Mouse (Mus musculus): ENCODE data around the gene Polr2b. TPM values are rescaled to one million over a fixed set of nuclear protein-coding genes. Genes with fewer than 3 reads are reported as not detected.

Gene Polr2b
- total RNA-seq, 2 experiments from 2014 or later, result 37.2 to 88.7 TPM

DNA sequence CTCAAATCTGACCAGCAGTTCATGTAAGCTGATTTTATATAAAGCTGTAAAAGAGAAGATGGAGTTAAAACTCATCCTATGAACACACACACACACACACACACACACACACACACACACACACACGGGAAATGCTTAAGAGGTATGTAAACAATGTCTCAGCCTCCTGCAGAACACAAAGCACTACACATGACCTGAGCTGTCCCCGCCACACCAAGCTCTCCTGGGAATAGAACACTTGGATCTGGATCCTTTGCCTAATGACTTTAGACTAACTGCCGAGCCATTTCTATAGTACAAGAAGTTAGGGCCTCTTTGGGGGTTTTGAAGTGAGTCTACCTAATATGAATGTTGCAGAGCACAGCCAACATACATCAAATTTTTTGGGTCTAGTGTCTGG lies 52.2 kb downstream of the Polr2b start:
- DNase-seq (ENCODE audit: low spot score in 2 of 2), result no peak

DNA sequence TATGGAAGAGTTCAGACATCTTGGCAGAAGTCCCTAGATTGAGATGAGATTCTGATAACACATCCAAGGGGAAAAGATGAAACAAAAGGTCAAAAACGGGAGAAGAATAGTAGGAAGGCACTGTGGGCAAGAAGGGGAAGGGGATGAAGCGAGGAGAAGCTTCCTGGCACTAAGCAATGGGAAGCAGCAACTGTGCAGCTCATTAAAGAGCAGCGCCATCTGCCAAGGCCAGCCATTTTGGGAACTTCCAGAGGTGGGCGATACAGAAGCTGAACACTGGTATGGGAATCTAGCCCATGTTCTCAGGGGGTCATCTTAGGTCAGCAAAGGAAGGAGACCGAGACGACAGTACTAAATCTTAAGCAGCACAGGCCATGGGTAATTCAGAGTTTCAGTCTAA lies 53.7 kb downstream of the Polr2b start:
- no peak for DNase-seq (ENCODE audit: low spot score in 2 of 2)

DNA sequence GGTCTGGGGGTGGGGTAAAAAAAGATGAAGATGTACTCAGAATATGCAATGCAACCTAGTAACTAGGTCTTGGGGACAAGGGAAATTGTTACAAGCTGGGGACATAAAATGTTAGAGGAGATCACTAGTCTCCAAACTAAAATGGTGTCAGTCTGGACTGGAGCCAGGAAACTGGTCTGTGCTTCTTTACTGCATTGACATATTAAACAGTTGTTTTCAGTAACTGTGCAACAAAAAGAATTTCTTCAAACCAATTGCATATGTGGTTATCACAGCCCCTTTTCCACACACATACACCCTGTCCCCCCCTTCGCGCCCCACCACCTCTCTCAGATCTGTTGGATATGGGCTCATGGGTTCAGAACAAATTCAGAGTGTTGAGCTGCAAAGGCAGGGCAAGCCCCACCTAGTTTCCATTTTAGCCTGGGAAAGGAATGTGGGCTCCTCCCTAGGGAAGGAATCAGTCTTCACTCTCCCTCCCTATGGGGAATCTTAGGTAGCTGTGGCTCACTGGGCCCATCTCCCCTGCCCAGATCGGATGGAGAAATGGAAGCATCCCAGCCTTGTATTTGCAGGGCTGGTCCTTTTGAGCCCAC lies 54.6 kb downstream of the Polr2b start:
- DNase-seq (ENCODE audit: low spot score in 2 of 2), result no peak

DNA sequence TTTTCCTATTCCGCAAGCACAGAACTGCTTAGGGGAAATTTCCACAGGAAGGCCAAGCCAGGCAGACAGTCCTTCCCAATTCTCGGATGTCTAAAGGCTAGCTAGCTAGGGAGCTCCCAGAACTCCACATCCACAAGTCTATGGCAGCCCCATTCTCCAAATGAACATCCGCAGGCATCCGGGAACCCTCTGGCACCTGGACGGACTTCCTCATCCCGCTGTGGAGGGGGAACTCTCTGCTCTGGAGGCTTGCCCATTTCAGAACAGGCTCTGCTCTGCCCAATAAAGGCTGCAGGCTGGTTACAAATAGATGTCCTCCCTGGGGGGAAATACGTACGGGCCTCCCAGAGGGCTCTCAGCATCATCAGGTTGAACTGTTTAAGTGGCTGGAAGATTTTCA lies 56.4 kb downstream of the Polr2b start:
- DNase-seq (ENCODE audit: low spot score in 2 of 2), result no peak

DNA sequence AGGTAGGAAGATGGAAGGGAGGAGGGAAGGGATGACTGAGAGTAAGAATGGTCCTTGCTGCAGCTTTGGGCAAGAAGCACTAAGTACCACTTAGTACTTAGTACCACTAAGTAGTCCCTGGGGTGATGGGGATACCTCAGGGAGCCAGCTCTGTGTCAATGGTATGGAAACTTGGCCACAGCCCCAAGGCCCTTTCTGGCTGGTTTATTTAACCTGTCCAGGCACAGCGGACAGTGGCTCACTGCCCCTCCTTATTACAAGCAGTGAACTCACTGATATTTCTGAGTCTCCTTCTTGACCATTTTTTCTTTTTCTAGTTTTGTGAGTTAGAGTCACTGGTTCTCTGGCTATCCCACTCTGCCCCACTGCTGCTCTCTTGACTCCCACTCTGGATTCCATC lies 57.2 kb downstream of the Polr2b start:
- DNase-seq (ENCODE audit: low spot score in 2 of 2), result no peak

GRCm38 (mm10) chr5:77367682-77368081 lies 57.7 kb downstream of the Polr2b start:
- no peak for DNase-seq (ENCODE audit: low spot score in 2 of 2)

DNA sequence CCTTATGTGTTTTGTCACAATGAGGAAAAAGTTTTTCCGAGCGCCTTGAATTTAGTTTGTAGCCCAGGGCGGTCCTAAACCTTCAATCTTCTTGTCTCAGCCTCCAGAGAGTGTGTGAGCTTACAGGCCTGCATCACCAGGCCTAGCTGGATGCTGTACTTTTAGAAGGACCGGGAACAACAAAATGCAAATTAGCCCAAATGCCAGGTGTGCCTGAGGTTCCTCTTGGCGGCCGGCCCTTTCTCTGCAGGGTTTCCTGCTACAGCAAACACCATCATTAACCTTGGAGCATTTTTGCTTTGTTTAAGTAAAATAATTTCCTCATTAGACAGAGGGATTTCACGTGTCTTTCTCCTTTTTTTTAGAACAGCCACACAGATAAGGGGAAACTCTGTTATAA lies 58.2 kb downstream of the Polr2b start:
- DNase-seq (ENCODE audit: low spot score in 2 of 2), result no peak

DNA sequence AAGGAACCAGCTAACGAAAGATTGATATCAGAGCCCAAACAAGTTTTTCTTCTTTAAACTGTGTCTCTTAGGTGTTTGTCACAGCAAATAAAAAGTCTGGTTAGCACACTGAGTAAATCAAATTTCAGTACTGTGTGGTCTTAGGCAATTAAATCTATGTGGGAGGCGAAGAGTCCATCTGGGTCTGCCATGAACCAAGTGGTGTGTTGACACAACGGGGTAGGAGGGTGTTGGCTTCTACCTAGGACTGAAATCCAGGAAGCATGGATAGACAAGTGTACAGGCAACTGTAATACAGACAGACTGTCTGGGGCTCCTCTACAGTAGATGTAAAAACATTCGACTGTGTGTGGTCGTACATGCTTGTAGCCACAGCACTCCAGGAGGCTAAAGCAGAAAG lies 59.4 kb downstream of the Polr2b start:
- no peak for DNase-seq (ENCODE audit: low spot score in 2 of 2)

DNA sequence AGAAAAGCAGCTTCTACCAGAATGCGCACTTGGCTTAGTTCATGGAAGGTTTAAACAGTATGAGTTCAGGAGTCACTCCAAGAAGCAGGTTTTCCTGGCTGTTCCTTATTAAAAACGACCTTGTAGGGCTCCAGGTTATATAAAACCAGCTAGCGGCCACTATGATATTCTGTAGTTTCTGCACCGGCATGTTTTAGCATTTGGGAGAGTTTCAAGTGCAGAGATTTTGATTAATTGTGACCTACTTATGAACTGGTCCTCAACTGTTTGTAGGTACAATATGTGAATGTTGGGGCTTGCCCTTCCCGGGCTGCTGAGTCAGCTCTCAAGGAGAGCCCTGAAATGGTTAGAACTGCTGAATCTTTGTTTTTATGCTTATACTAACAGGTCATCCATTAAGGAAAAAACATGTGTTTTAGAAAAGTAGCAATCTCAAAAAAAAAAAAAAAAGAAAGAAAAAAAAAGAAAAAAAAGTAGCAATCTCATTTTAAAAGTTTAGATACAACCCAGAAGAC lies 60.5 kb downstream of the Polr2b start:
- DNase-seq (ENCODE audit: low spot score in 2 of 2), result no peak

- DNase-seq (ENCODE audit: low spot score in 2 of 2), result no peak
Measured at GRCm38 (mm10) chr5:77372242-77372641, 62.3 kb downstream of the Polr2b start.

DNA sequence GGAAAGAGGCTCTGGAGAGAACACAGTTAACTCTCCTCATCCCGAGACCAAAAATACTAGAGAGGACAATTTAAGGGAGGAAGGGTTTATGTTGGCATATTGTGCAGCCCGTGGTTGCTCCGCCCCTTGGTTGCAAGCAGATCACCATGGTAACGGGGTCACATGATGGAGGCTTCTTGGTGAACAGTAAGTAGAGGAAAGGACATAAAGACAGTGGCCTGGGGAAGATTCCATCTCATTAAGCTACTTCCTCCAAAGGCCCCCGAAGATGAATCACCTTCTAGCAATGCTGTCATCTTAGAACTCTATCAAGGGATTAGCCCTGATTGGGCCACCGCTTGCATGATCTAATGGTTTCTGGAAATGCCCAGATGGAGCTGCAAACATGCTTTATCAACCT lies 62.8 kb downstream of the Polr2b start:
- no peak for DNase-seq (ENCODE audit: low spot score in 2 of 2)

DNA sequence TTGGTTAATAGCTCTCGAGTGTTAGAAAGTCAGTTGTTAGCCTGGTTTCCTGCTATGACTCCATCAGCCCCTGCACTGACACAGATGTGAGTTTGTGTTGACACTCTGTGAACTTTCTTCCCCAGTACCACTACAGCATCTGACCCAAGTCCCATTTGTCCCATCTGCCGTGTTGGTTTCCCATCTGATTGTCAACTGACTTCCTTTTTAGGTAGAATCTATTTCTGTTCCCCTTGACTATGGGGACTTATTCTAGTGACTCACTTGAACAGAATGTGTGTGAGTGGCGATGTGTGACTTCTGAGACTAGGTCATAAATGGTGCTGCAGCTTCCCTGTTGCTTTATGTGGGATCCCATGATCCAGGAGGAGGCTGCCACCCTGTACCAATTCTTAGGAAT lies 65.0 kb downstream of the Polr2b start:
- DNase-seq (ENCODE audit: low spot score in 2 of 2), result no peak

GRCm38 (mm10) chr5:77375546-77375945 lies 65.6 kb downstream of the Polr2b start:
- no peak for DNase-seq (ENCODE audit: low spot score in 2 of 2)

- DNase-seq (ENCODE audit: low spot score in 2 of 2), result no peak
Measured at GRCm38 (mm10) chr5:77378027-77378426, 68.1 kb downstream of the Polr2b start.

DNA sequence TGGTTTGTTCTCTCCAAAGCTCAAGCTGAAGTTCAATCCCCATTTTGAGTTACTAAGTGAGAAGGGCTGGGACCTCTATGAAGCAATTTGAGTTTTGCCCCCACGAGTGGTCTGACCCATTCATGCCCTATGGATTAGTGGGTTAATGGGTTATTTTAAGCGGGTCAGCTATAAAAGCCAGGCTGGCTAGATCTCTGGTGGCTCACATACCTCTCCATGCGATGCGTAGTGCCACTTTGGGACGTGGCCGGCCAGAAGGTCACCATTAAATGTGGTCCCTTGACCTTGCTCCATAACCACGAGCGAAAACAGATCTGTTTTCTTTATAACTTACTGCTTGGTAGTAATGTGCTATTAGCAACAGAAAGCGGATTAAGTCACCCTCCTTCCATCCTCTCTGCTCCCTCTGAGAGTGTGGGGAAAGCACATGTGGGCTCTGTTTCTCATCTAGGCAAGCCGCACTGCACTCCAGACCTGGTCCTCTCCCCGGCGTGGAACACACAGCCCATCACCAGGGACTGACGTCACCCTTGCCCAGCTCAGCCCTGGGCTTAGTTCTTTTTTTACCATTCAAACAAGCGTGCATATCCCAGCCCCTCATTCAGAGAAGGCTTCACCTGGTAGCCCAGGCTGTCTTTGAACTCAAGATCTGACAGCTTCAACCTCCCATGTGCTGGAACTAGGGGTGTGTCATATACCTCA lies 69.6 kb downstream of the Polr2b start:
- DNase-seq (ENCODE audit: low spot score in 2 of 2), result no peak

GRCm38 (mm10) chr5:77380321-77380901 lies 70.5 kb downstream of the Polr2b start:
- no peak for DNase-seq (ENCODE audit: low spot score in 2 of 2)

DNA sequence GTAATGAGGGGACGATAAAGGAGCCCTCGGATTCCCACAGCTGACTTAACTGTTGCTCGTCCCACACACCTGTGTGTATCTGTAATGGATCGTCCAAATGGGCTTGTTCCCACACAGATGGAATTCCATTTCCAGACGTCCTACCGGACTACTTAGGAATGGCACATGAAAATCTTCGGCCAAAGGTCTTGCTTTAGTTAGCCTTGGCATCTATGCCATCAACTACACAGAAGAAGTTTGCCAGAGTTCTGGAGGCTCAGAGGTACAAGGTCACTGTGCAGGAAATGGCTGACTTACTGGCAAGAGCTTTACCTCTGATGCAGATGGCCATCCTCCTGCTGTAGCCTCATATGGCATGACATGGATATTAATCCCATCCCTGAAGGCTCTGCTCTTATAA lies 71.3 kb downstream of the Polr2b start:
- DNase-seq (ENCODE audit: low spot score in 2 of 2), result no peak

- no peak for DNase-seq (ENCODE audit: low spot score in 2 of 2)
Measured at GRCm38 (mm10) chr5:77381686-77382085, 71.7 kb downstream of the Polr2b start.

- DNase-seq (ENCODE audit: low spot score in 2 of 2), result no peak
Measured at GRCm38 (mm10) chr5:77383799-77384554, 74.0 kb downstream of the Polr2b start.

DNA sequence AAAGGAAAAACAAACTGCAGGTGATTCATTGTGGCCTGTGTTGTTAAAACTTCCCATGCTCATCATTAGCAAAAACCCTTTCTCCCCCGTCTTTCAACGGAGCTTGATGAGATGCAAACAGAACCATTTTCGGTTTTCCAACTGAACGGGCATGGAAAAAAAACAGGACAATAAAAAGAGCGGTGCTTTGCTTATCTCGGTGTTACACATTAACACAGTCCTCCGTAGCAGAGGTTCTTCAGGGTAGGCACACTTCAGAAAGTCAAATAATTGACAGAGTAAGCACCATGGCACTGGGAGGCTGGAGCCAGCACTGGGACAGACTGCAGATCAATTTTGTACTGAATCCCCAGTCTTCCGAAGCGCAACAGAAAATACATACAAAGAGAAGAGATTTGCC lies 74.8 kb downstream of the Polr2b start:
- DNase-seq (ENCODE audit: low spot score in 2 of 2), result no peak

GRCm38 (mm10) chr5:77385221-77385620 lies 75.3 kb downstream of the Polr2b start:
- no peak for DNase-seq (ENCODE audit: low spot score in 2 of 2)
